Mouse (Mus musculus): Measurements from ENCODE around the gene Gm47955. TPM values are rescaled to one million over a fixed set of nuclear protein-coding genes. Genes with fewer than 3 reads are reported as not detected.
"Not testable (repeated sequence)": the region's sequence is repeated elsewhere in the genome, so short reads cannot be mapped to it uniquely, and the experiment has no call there.

The Gm47955 gene
- polyA plus RNA-seq, 1 experiment from 2014 or later, result not detected

- Histone ChIP-seq H3K4me2 (no peak overlapping the region), H3K36me3 (no peaks in the 10 kb centered on the region), H3K9ac (no peak overlapping the region), H3K27ac (ENCODE audit: poor library complexity, severe bottlenecking) (no peak overlapping the region), H3K9me3 (replicated peaks) (no peaks in the 10 kb centered on the region), H3K27me3 (replicated peaks) (no peaks in the 10 kb centered on the region), H3K4me3 (no peak overlapping the region), H3K4me1 (replicated peaks) (peaks cover 4% of the 10 kb centered on the region; the same call in 1 of the 2 replicates)
- WGBS, result 73% methylated on average over 3 of the region's 3 CpGs
- no peak for ATAC-seq (ENCODE audit: insufficient number of reproducible peaks, low FRiP score)
Measured at GRCm38 (mm10) chr1:82993947-82994346, 33.9 kb downstream of the Gm47955 start.

- H3K27ac ChIP-seq (ENCODE audit: poor library complexity, severe bottlenecking); H3K36me3 ChIP-seq: not testable (repeated sequence)
Measured at GRCm38 (mm10) chr1:83000306-83000705, 40.2 kb downstream of the Gm47955 start, which contains the start of gene Gm47959. TSS of gene Gm47959 (plus strand) at chr1:83000548.

GRCm38 (mm10) chr1:83006218-83007179 lies 46.4 kb downstream of the Gm47955 start:
- no peak for ATAC-seq (ENCODE audit: insufficient number of reproducible peaks, low FRiP score)
- 53% methylated on average over 8 of the region's 8 CpGs for WGBS

More at GRCm38 (mm10) chr1:83000306-83000705, 40.2 kb downstream of the Gm47955 start, which contains the start of gene Gm47959:
- not testable (repeated sequence) for ATAC-seq (ENCODE audit: insufficient number of reproducible peaks, low FRiP score); H3K4me1 ChIP-seq (replicated peaks); H3K27me3 ChIP-seq (replicated peaks); H3K9me3 ChIP-seq (replicated peaks); H3K4me2 ChIP-seq; H3K9ac ChIP-seq; H3K4me3 ChIP-seq
- 95% methylated on average over 9 of the region's 9 CpGs for WGBS

GRCm38 (mm10) chr1:83007471-83007870 lies 47.4 kb downstream of the Gm47955 start:
- no peak for ATAC-seq (ENCODE audit: insufficient number of reproducible peaks, low FRiP score)
- H3K4me3 ChIP-seq, result no peak overlapping the region
- H3K27me3 ChIP-seq (replicated peaks), result no peaks in the 10 kb centered on the region
- no peaks in the 10 kb centered on the region for H3K36me3 ChIP-seq
- no peak overlapping the region for H3K9ac ChIP-seq
- no peak overlapping the region for H3K27ac ChIP-seq (ENCODE audit: poor library complexity, severe bottlenecking)
- WGBS, result 70% methylated on average over 6 of the region's 6 CpGs
- H3K9me3 ChIP-seq (replicated peaks), result no peaks in the 10 kb centered on the region
- H3K4me1 ChIP-seq (replicated peaks), result peaks cover 20% of the 10 kb centered on the region
- no peak overlapping the region for H3K4me2 ChIP-seq

More at GRCm38 (mm10) chr1:83006218-83007179, 46.4 kb downstream of the Gm47955 start:
- Histone ChIP-seq H3K4me2 (0 out of 2 replicates have a peak overlapping the region, but pooled peaks have one; percentile 0), H3K4me1 (replicated peaks) (peaks cover 20% of the 10 kb centered on the region), H3K27me3 (replicated peaks) (no peaks in the 10 kb centered on the region), H3K9ac (no peak overlapping the region), H3K36me3 (no peaks in the 10 kb centered on the region), H3K9me3 (replicated peaks) (no peaks in the 10 kb centered on the region), H3K4me3 (no peak overlapping the region), H3K27ac (ENCODE audit: poor library complexity, severe bottlenecking) (no peak overlapping the region)

Other genes with a start within 250 kb of the Gm47955 start
- 207 and 208 TPM in 2 replicates for gene Mff, start 235.4 kb upstream of the Gm47955 start, polyA plus RNA-seq (2016; fragmentation: Nextera tagmentation; extraction: Ambion mirVana)
- 0.17 TPM in 1 of 2 replicates, not detected in the other for gene Tm4sf20, start 191.8 kb upstream of the Gm47955 start, polyA plus RNA-seq (2016; fragmentation: Nextera tagmentation; extraction: Ambion mirVana)
- not detected in 2 replicates for gene Gm47791, start 189.0 kb upstream of the Gm47955 start, polyA plus RNA-seq (2016; fragmentation: Nextera tagmentation; extraction: Ambion mirVana)
- gene Agfg1, start 120.8 kb upstream of the Gm47955 start, polyA plus RNA-seq (2016; fragmentation: Nextera tagmentation; extraction: Ambion mirVana), result 46.4 and 47.0 TPM in 2 replicates
- 0.29 TPM in 1 of 2 replicates, not detected in the other for gene A030005L19Rik, start 47.0 kb upstream of the Gm47955 start, polyA plus RNA-seq (2016; fragmentation: Nextera tagmentation; extraction: Ambion mirVana)
- gene A030014E15Rik, start 35.4 kb upstream of the Gm47955 start, polyA plus RNA-seq (2016; fragmentation: Nextera tagmentation; extraction: Ambion mirVana), result not detected in 2 replicates
- gene Gm6217, start 28.9 kb upstream of the Gm47955 start, polyA plus RNA-seq (2016; fragmentation: Nextera tagmentation; extraction: Ambion mirVana), result not detected in 2 replicates
- not detected in 2 replicates for gene A030003K21Rik, start 16.9 kb upstream of the Gm47955 start, polyA plus RNA-seq (2016; fragmentation: Nextera tagmentation; extraction: Ambion mirVana)
- gene Gm7544, start 4.3 kb upstream of the Gm47955 start, polyA plus RNA-seq (2016; fragmentation: Nextera tagmentation; extraction: Ambion mirVana), result not detected in 2 replicates
- not detected in 2 replicates for gene Gm47959, start 40.3 kb downstream of the Gm47955 start, polyA plus RNA-seq (2016; fragmentation: Nextera tagmentation; extraction: Ambion mirVana)
- gene Slc19a3, start 78.2 kb downstream of the Gm47955 start, polyA plus RNA-seq (2016; fragmentation: Nextera tagmentation; extraction: Ambion mirVana), result 2.3 and 2.7 TPM in 2 replicates
- gene Krtap28-10, start 82.2 kb downstream of the Gm47955 start, polyA plus RNA-seq (2016; fragmentation: Nextera tagmentation; extraction: Ambion mirVana), result not detected in 2 replicates
- not detected in 2 replicates for gene Gm47969, start 84.6 kb downstream of the Gm47955 start, polyA plus RNA-seq (2016; fragmentation: Nextera tagmentation; extraction: Ambion mirVana)
- not detected in 2 replicates for gene A030005K14Rik, start 99.1 kb downstream of the Gm47955 start, polyA plus RNA-seq (2016; fragmentation: Nextera tagmentation; extraction: Ambion mirVana)
- gene Krtap28-13, start 100.6 kb downstream of the Gm47955 start, polyA plus RNA-seq (2016; fragmentation: Nextera tagmentation; extraction: Ambion mirVana), result not detected in 2 replicates
- gene Ccl20, start 156.5 kb downstream of the Gm47955 start, polyA plus RNA-seq (2016; fragmentation: Nextera tagmentation; extraction: Ambion mirVana), result 0.21 and 0.66 TPM in 2 replicates
- not detected in 2 replicates for gene Daw1, start 199.5 kb downstream of the Gm47955 start, polyA plus RNA-seq (2016; fragmentation: Nextera tagmentation; extraction: Ambion mirVana)